Mouse (Mus musculus): ENCODE results near the gene Hdac6. TPM values are rescaled to one million over a fixed set of nuclear protein-coding genes. Genes with fewer than 3 reads are reported as not detected.

The Hdac6 gene
- polyA plus RNA-seq (2014; fragmentation: Nextera tagmentation; extraction: Ambion mirVana): 26.2 and 27.8 TPM in 2 replicates

GRCm38 (mm10) chrX:7947108-7947899, at the start of gene Hdac6:
Gene Hdac6 (minus strand): TSS chrX:7947889.
- H3K27me3 ChIP-seq (ENCODE audit: control insufficient read depth, insufficient read depth, low read length): no peaks in the 10 kb centered on the region
- no peaks in the 10 kb centered on the region for H3K4me1 ChIP-seq (ENCODE audit: control insufficient read depth, insufficient read depth, low read length)
- peak within 1 kb of the TSS; percentile 48 for H3K4me2 ChIP-seq (replicated peaks; ENCODE audit: low read depth, low read length)
- H3K4me3 ChIP-seq (ENCODE audit: low read depth, low read length): peak within 1 kb of the TSS; percentile 39
- H3K9ac ChIP-seq (replicated peaks; ENCODE audit: low read depth, low read length): peak within 1 kb of the TSS; percentile 30; the same call in 1 of the 2 replicates
- 16% methylated on average over 36 of the region's 37 CpGs for WGBS
- peak; percentile 24; the same call in 1 of the 2 replicates for ATAC-seq (ENCODE audit: insufficient number of reproducible peaks, insufficient read depth, low FRiP score, low read depth)
- H3K27ac ChIP-seq (ENCODE audit: low read length): no peak within 1 kb of the TSS
- no peaks in the 10 kb centered on the region for H3K9me3 ChIP-seq (ENCODE audit: control insufficient read depth, low read depth, low read length)
- H3K36me3 ChIP-seq (ENCODE audit: control insufficient read depth, insufficient read depth, low read length): no peaks in the 10 kb centered on the region

GRCm38 (mm10) chrX:7993068-7993735, 45.5 kb upstream of the Hdac6 start:
- no peak for ATAC-seq (ENCODE audit: insufficient number of reproducible peaks, insufficient read depth, low FRiP score, low read depth)
- no peaks in the 10 kb centered on the region for H3K36me3 ChIP-seq (ENCODE audit: control insufficient read depth, insufficient read depth, low read length)
- 70% methylated on average over 10 of the region's 10 CpGs for WGBS
- H3K27ac ChIP-seq (ENCODE audit: low read length): no peak overlapping the region
- no peaks in the 10 kb centered on the region for H3K27me3 ChIP-seq (ENCODE audit: control insufficient read depth, insufficient read depth, low read length)
- no peak overlapping the region for H3K4me3 ChIP-seq (ENCODE audit: low read depth, low read length)
- no peaks in the 10 kb centered on the region for H3K9me3 ChIP-seq (ENCODE audit: control insufficient read depth, low read depth, low read length)
- H3K4me1 ChIP-seq (ENCODE audit: control insufficient read depth, insufficient read depth, low read length): no peaks in the 10 kb centered on the region
- H3K9ac ChIP-seq (replicated peaks; ENCODE audit: low read depth, low read length): no peak overlapping the region
- H3K4me2 ChIP-seq (replicated peaks; ENCODE audit: low read depth, low read length): no peak overlapping the region

DNA sequence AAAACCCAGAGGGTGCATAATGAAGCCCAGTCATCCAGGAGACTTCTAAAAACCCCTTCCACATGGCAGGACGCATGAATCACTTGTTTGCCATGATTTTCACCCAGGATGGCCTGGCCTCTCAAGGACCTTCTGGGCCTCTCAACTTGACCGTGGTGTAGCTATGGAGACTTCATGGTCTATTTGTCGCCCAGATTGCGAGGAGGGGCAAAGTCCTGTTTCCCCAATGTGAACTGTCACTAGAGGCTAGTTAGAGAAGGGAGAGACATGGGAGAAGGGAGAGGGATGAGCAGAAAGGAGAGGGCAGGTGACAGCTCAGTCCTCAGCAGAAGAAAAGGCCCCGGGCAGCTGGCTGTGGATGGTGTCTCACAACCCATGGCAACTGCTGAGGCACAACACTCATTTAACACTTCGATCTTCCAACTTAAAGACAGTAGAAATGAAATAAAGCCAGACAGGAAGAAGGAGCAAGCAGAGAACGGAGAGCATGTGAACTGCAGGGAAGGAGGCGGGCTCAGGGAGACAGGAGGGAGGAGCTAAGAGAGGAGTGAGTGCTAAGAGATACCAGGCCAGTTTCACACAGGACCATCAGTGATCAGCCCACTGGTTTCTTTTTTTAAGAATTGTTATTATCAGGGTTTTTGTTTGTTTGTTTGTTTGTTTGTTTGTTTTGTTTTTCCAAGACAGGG, 44.8 kb upstream of the Hdac6 start:
- Histone ChIP-seq H3K36me3 (ENCODE audit: control insufficient read depth, insufficient read depth, low read length) (no peaks in the 10 kb centered on the region), H3K27ac (ENCODE audit: low read length) (no peak overlapping the region), H3K4me3 (ENCODE audit: low read depth, low read length) (no peak overlapping the region), H3K9me3 (ENCODE audit: control insufficient read depth, low read depth, low read length) (no peaks in the 10 kb centered on the region), H3K9ac (replicated peaks; ENCODE audit: low read depth, low read length) (no peak overlapping the region), H3K27me3 (ENCODE audit: control insufficient read depth, insufficient read depth, low read length) (no peaks in the 10 kb centered on the region), H3K4me2 (replicated peaks; ENCODE audit: low read depth, low read length) (no peak overlapping the region), H3K4me1 (ENCODE audit: control insufficient read depth, insufficient read depth, low read length) (no peaks in the 10 kb centered on the region)
- ATAC-seq (ENCODE audit: insufficient number of reproducible peaks, insufficient read depth, low FRiP score, low read depth): no peak
- 58% methylated on average over 8 of the region's 8 CpGs for WGBS

DNA sequence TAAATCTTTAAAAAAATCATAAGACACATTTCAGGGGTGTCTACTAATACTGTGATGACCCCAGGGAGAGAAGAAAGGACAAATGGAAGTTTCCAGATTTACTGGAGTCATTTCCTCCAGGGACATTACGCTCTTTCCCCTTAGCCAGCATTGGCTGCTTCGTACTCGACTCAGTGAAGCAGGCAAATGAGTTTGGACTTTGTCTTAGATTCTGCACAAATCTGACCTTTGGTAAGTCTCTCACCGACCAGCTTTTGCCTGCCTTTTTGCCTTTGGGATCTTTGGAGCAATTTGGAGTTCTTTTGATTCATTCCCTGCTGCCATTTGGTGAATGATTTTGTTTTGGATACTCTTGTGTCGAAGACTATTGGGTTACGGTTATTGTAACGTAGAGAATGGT, 33.7 kb upstream of the Hdac6 start:
- 87% methylated on average over 7 of the region's 7 CpGs for WGBS
- Histone ChIP-seq H3K9ac (replicated peaks; ENCODE audit: low read depth, low read length) (no peak overlapping the region), H3K4me1 (ENCODE audit: control insufficient read depth, insufficient read depth, low read length) (no peaks in the 10 kb centered on the region), H3K27me3 (ENCODE audit: control insufficient read depth, insufficient read depth, low read length) (no peaks in the 10 kb centered on the region), H3K9me3 (ENCODE audit: control insufficient read depth, low read depth, low read length) (no peaks in the 10 kb centered on the region), H3K4me3 (ENCODE audit: low read depth, low read length) (no peak overlapping the region), H3K27ac (ENCODE audit: low read length) (no peak overlapping the region), H3K4me2 (replicated peaks; ENCODE audit: low read depth, low read length) (no peak overlapping the region), H3K36me3 (ENCODE audit: control insufficient read depth, insufficient read depth, low read length) (no peaks in the 10 kb centered on the region)
- no peak for ATAC-seq (ENCODE audit: insufficient number of reproducible peaks, insufficient read depth, low FRiP score, low read depth)

DNA sequence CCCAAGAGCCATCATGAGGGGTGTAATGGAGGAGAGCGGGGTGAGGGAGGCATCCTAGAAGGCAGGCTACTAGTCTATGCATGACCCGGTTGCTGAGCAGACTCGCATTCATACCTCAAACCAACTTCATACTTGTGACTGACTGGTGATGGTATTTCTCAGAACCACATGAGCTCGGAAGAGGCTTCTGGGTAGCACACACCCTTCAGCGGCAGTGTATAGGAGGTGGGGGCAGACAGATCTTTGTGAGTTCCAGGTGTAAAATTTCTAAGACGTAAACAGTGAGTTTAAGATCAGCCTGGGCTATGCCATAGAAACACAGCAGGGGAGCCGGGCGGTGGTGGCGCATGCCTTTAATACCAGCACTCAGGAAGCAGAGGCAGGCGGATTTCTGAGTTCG, 30.2 kb upstream of the Hdac6 start, which contains the start of gene Gata1:
Gene Gata1, minus strand, starts transcription at position 180 of the 400 bp plus-strand sequence.
- no peak within 1 kb of the TSS for H3K4me3 ChIP-seq (ENCODE audit: low read depth, low read length)
- no peak within 1 kb of the TSS for H3K9ac ChIP-seq (replicated peaks; ENCODE audit: low read depth, low read length)
- H3K4me2 ChIP-seq (replicated peaks; ENCODE audit: low read depth, low read length): no peak within 1 kb of the TSS
- H3K27ac ChIP-seq (ENCODE audit: low read length): no peak within 1 kb of the TSS
- ATAC-seq (ENCODE audit: insufficient number of reproducible peaks, insufficient read depth, low FRiP score, low read depth): no peak
- no peaks in the 10 kb centered on the region for H3K27me3 ChIP-seq (ENCODE audit: control insufficient read depth, insufficient read depth, low read length)
- 88% methylated on average over 11 of the region's 11 CpGs for WGBS
- H3K4me1 ChIP-seq (ENCODE audit: control insufficient read depth, insufficient read depth, low read length): no peaks in the 10 kb centered on the region
- H3K36me3 ChIP-seq (ENCODE audit: control insufficient read depth, insufficient read depth, low read length): no peaks in the 10 kb centered on the region
- no peaks in the 10 kb centered on the region for H3K9me3 ChIP-seq (ENCODE audit: control insufficient read depth, low read depth, low read length)

DNA sequence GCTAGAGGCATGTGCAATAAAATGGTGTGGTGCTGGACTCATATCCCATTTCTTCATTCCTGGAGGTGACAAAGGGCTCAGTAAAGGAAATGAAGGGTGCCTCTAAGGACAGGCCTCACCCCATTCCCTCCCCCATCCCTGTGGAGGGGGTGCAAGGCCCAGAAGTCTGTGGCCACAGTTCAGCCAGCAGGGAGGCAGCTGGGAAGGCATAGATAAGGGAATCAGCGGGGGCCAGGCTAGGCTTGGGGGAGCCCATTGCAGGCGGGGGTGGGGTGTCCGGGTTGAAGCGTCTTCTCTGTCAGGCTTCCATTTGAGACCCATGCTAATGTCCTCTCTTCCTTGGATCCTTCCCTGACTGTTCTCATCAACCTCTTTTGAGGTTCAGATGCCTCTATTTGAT, 23.6 kb upstream of the Hdac6 start:
- Histone ChIP-seq H3K9ac (replicated peaks; ENCODE audit: low read depth, low read length) (no peak overlapping the region), H3K27ac (ENCODE audit: low read length) (no peak overlapping the region), H3K4me2 (replicated peaks; ENCODE audit: low read depth, low read length) (no peak overlapping the region), H3K4me3 (ENCODE audit: low read depth, low read length) (no peak overlapping the region), H3K4me1 (ENCODE audit: control insufficient read depth, insufficient read depth, low read length) (no peaks in the 10 kb centered on the region), H3K9me3 (ENCODE audit: control insufficient read depth, low read depth, low read length) (no peaks in the 10 kb centered on the region), H3K36me3 (ENCODE audit: control insufficient read depth, insufficient read depth, low read length) (no peaks in the 10 kb centered on the region), H3K27me3 (ENCODE audit: control insufficient read depth, insufficient read depth, low read length) (no peaks in the 10 kb centered on the region)
- peak; percentile 49; the same call in 1 of the 2 replicates for ATAC-seq (ENCODE audit: insufficient number of reproducible peaks, insufficient read depth, low FRiP score, low read depth)
- WGBS: 80% methylated on average over 2 of the region's 4 CpGs

- ATAC-seq (ENCODE audit: insufficient number of reproducible peaks, insufficient read depth, low FRiP score, low read depth): no peak
- H3K9me3 ChIP-seq (ENCODE audit: control insufficient read depth, low read depth, low read length): no peaks in the 10 kb centered on the region
- H3K4me2 ChIP-seq (replicated peaks; ENCODE audit: low read depth, low read length): no peak overlapping the region
- no peaks in the 10 kb centered on the region for H3K4me1 ChIP-seq (ENCODE audit: control insufficient read depth, insufficient read depth, low read length)
- H3K36me3 ChIP-seq (ENCODE audit: control insufficient read depth, insufficient read depth, low read length): no peaks in the 10 kb centered on the region
- no peak overlapping the region for H3K4me3 ChIP-seq (ENCODE audit: low read depth, low read length)
- WGBS: 86% methylated on average over 3 of the region's 3 CpGs
- H3K9ac ChIP-seq (replicated peaks; ENCODE audit: low read depth, low read length): no peak overlapping the region
- no peaks in the 10 kb centered on the region for H3K27me3 ChIP-seq (ENCODE audit: control insufficient read depth, insufficient read depth, low read length)
- H3K27ac ChIP-seq (ENCODE audit: low read length): no peak overlapping the region
Measured at GRCm38 (mm10) chrX:7968899-7969298, 21.2 kb upstream of the Hdac6 start.

- Histone ChIP-seq H3K4me3 (ENCODE audit: low read depth, low read length) (no peak overlapping the region), H3K4me2 (replicated peaks; ENCODE audit: low read depth, low read length) (no peak overlapping the region), H3K27me3 (ENCODE audit: control insufficient read depth, insufficient read depth, low read length) (no peaks in the 10 kb centered on the region), H3K9me3 (ENCODE audit: control insufficient read depth, low read depth, low read length) (no peaks in the 10 kb centered on the region), H3K36me3 (ENCODE audit: control insufficient read depth, insufficient read depth, low read length) (no peaks in the 10 kb centered on the region), H3K9ac (replicated peaks; ENCODE audit: low read depth, low read length) (no peak overlapping the region), H3K4me1 (ENCODE audit: control insufficient read depth, insufficient read depth, low read length) (no peaks in the 10 kb centered on the region), H3K27ac (ENCODE audit: low read length) (no peak overlapping the region)
- WGBS: 81% methylated on average over 8 of the region's 8 CpGs
- ATAC-seq (ENCODE audit: insufficient number of reproducible peaks, insufficient read depth, low FRiP score, low read depth): peak; percentile 28; the same call in 1 of the 2 replicates
Measured at GRCm38 (mm10) chrX:7968226-7968625, 20.5 kb upstream of the Hdac6 start.

Data from stomach, embryonic 14.5 days (tissue).